Mouse (Mus musculus): ENCODE measurements at regions not wholly inside any gene's neighbourhood (a gene's known extent, or its start where the extent isn't known, plus 50 kb on each side); places are given as distances from the start of the nearest gene placed in this dataset.

DNA sequence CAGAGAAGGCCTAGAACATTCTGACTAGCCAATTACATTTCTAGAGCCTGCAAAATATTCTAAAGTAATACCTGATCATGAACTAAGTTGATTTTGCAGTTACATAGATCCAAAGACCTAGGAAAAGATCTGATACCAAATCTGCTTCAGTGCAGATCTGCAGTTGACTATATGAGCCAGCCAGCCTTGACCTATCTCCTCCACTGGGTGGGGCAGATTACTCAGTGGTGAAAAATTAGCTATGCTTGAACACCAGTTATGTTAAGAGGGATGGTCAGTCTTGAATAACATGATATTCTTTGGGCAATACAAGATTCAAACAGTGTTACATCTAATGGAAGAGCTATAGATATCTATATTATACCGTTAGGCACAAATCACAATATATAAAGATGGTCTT, 269.0 kb downstream of the Gm11361 start:
- no peak for DNase-seq (ENCODE audit: low read depth, low spot score)

GRCm38 (mm10) chr13:28524411-28524810, 267.1 kb downstream of the Gm11361 start:
- no peak for DNase-seq (ENCODE audit: low read depth, low spot score)

DNA sequence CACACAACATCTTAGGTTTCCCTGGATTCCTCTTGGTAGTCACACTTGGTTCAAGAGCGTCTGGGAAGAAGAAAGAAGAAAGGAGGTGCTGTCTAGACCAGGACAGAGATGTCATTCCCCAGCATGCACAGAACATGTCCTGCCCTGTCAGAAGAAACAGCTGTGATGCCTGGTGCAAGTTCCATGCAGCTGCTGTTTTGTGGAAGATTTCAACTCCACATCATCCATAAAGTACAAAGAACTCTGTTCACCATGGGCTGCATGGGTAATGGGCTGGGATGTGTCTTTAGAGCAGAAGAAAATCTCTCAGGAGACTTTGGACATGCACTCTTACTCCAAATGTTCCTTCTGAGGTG, 262.8 kb downstream of the Gm11361 start:
- no peak for DNase-seq (ENCODE audit: low read depth, low spot score)

DNA sequence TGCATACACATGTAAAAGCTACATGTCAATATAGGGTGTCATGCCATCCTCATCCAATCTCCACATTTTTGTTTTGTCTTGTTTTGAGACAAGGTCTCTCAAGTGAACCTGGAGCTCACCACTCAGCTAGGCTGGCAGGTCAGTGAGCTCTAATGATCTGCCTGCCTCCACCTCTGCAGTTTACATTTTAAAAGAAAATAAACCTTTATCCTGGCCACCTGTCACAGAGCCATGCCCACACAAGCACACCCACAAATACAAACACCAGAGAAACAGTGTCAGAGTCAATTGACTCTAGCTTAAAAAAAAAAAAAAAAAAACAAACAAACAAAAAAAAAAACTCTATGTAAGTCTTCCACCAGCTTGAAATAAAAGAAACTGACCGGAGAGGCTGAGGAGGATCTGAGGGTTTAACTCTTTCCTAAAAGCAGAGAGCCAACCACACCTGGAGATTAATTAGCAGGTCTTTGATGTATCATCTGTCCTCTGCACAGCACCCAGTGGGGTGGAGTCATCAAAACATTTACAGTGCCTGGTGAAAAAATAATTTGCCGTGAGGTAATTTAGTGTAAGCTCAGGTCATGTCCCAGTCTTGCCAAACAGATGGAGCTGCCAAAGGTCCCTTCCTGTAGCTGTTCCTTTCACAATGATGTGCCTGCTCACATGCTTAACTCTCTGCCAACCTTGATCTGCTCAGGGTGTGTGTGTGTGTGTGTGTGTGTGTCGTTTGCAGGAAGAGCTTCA, 262.2 kb downstream of the Gm11361 start:
- DNase-seq (ENCODE audit: low read depth, low spot score), result no peak

GRCm38 (mm10) chr13:28517161-28517560, 259.8 kb downstream of the Gm11361 start:
- DNase-seq (ENCODE audit: low read depth, low spot score), result no peak

- DNase-seq (ENCODE audit: low read depth, low spot score), result no peak
Measured at GRCm38 (mm10) chr13:28516636-28517035, 259.3 kb downstream of the Gm11361 start.

GRCm38 (mm10) chr13:28514245-28514644, 256.9 kb downstream of the Gm11361 start:
- DNase-seq (ENCODE audit: low read depth, low spot score), result no peak

- DNase-seq (ENCODE audit: low read depth, low spot score), result no peak
Measured at GRCm38 (mm10) chr13:28513336-28513735, 256.0 kb downstream of the Gm11361 start.

GRCm38 (mm10) chr13:28512573-28513334, 255.4 kb downstream of the Gm11361 start:
- no peak for DNase-seq (ENCODE audit: low read depth, low spot score)

DNA sequence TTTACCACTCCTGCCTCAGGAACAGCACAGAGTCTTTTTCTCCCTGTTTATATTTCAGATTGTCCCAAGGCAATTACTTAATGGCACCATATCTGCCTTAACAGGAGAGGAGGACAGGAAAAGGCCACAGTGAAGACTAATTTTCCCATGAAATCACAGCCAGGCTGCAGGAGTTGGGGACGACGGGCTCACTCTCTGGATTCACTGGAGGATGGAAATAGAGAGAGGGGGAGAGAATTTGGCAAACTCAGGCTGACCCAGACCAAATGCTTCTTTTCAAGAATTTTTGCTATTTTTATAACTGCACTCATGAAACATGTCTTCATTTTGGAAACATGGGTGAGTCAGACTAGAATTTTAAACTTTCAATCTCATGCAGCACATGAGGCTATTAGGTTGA, 250.9 kb downstream of the Gm11361 start:
- no peak for DNase-seq (ENCODE audit: low read depth, low spot score)

- DNase-seq (ENCODE audit: low read depth, low spot score), result no peak
Measured at GRCm38 (mm10) chr13:28507783-28508182, 250.5 kb downstream of the Gm11361 start.

GRCm38 (mm10) chr13:28504340-28504739, 247.0 kb downstream of the Gm11361 start:
- no peak for DNase-seq (ENCODE audit: low read depth, low spot score)

DNA sequence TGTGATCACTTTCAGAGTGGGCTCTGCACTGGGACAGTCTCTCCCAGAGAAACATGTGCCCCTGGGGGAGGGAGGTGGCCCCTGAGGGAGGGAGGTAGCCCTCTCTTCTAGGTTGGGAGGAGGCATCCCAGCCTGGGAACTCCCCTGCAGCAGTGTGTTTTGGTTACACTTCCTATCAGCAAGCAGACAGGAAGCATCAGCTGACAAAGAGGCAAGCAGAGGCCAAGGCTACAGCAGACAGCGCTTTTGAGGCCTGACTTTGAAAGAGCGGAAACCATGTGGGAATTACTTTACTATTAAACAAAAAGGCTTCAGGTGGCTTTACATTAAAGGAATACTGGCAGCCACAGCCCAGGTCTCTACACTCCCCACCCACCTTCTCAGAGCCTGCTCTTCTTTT, 244.8 kb downstream of the Gm11361 start:
- DNase-seq (ENCODE audit: low read depth, low spot score), result peak; percentile 20

DNA sequence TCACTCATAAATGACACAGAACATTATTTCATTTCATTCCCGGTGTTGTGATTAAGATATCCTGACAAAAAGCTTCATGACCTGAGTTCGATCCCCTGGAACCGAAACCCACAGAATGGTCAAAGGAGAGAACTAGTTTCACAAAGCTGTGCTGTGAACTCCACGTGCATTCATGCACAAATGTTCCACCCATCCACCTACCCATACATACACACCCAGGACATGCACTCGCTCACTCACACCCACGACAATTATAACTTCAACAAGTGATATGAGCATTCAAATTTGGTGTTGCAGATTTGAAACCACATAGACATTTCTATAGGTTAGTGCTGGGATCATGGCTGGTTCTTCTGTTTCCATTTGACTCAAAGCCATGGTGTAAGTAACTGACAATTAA, 243.4 kb downstream of the Gm11361 start:
- DNase-seq (ENCODE audit: low read depth, low spot score), result no peak

DNA sequence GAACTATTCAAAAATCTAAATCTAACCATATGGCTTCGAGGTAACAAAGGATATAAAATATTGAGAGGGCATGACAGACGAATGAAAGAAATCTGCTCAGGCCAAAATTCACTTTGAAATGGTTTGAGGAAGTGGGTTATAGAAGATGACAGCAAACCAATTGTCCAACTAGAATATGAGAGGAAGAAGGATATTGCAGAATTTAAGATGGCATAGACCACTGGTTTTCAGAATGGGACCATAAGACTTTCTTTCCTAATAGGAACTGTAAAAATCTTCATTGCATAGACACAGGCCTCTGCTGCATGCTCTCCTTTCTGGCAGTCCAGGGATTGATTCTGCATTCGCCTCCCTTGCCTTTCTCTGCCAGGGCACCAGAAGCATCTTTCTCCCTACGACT, 240.2 kb downstream of the Gm11361 start:
- DNase-seq (ENCODE audit: low read depth, low spot score), result no peak

- DNase-seq (ENCODE audit: low read depth, low spot score), result no peak
Measured at GRCm38 (mm10) chr13:28492015-28492414, 234.7 kb downstream of the Gm11361 start.

- DNase-seq (ENCODE audit: low read depth, low spot score), result no peak
Measured at GRCm38 (mm10) chr13:28483727-28484126, 226.4 kb downstream of the Gm11361 start.

- peak; percentile 91 for DNase-seq (ENCODE audit: low read depth, low spot score)
Measured at GRCm38 (mm10) chr13:28481224-28481965, 224.1 kb downstream of the Gm11361 start.

DNA sequence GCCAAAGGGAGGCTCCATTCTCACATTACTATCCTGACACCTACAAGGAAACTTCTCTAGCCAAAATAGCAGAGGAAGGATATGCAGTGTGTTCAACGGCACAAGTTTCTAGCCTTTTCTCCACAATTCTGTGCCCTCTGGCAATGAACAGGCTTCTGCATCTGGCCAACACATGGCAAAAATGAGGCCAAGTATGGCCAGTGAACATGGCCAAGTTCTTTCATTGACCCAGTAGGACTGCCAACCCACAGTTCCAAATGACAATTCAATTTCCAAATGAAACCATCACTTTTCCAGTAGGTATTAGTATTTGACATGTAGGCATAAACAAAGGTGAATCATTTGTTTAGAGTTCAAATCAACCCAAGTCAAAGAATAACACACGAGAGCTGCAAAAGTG, 208.8 kb downstream of the Gm11361 start:
- DNase-seq (ENCODE audit: low read depth, low spot score), result no peak

DNA sequence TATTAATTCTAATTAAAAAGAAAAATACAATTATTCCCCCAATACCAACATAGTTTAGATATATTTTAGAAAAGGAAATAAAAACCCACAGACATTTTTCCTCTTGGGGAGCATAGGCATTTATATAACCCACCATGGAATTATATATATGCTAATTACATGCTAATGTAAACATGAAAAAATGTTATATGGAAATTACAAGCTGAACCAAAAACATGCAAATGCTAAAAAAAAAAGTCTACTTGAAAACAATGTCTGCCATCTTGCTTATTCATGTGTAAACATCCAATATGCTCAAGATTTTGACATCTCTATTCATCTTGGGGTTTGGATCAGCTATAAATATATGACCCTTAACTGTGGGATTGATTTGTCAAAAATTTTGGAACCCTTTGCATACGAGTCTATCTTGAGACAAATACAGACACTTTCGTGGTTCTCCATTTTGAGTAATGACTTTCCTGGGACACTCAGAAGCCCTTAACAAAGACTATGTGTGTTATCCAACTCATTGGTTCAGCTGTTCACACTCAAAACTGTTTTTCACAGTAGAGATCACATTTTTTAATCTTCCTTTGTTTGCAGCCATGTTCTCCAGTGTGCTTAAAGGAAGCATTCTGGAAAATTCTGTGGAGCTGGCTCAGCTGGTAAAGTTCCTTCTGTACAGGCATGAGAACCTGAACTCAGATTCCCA, 208.0 kb downstream of the Gm11361 start:
- no peak for DNase-seq (ENCODE audit: low read depth, low spot score)

DNA sequence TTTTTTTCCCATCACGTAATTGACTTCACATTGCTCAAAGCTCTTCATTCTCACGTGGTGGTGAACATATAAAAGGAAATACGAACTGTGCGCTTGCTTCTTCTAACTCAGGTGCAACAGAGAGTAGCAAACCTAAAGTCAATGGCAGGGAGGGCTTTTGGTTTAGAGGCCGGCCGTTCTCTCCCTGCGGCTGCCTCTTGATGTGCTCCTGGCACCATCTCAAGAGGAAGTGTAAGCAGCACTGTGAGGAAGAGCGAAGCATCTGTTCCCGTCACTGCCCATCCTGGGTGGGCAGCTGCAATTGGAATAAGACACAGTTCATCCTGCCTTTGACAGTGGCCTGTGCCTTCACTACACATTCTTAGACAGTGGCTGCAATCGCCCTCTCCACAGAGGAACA, 204.0 kb downstream of the Gm11361 start:
- DNase-seq (ENCODE audit: low read depth, low spot score), result no peak

GRCm38 (mm10) chr13:28457403-28457802, 200.1 kb downstream of the Gm11361 start:
- DNase-seq (ENCODE audit: low read depth, low spot score), result no peak

Data from brain, adult 2 months (tissue).